Mouse (Mus musculus) neural tube, embryonic 15.5 days (tissue): ENCODE measurements around the gene Myo16. TPM values are rescaled to one million over a fixed set of nuclear protein-coding genes. Genes with fewer than 3 reads are reported as not detected.

Source experiments
- ATAC-seq: fragments of 200-750 bp; cut with Nextera tagmentation; 2 replicates; pipeline ENCODE4 v1.8.0; 2017; ENCODE audit warnings: mild to moderate bottlenecking, moderate TSS enrichment, moderate library complexity; ENCODE audit not compliant: low FRiP score
- H3K27ac ChIP-seq: fragments of 300-500 bp; sonication (generic); replicated peaks from 2 replicates; pipeline ENCODE4 v1.5.1; 2015; ENCODE audit warnings: mild to moderate bottlenecking, inconsistent platforms
- H3K27me3 ChIP-seq: fragments of 300-500 bp; sonication (generic); replicated peaks from 2 replicates; pipeline ENCODE4 v1.6.1; 2015; ENCODE audit warnings: inconsistent platforms
- H3K36me3 ChIP-seq: fragments of 300-500 bp; sonication (generic); 2 replicates; pipeline ENCODE4 v1.6.1; 2015; ENCODE audit warnings: inconsistent platforms
- H3K4me1 ChIP-seq: fragments of 300-500 bp; sonication (generic); 2 replicates; pipeline ENCODE4 v1.6.1; 2015; ENCODE audit warnings: inconsistent platforms
- H3K4me2 ChIP-seq: fragments of 300-500 bp; sonication (generic); 2 replicates; pipeline ENCODE4 v1.6.1; 2015; ENCODE audit warnings: inconsistent platforms, mild to moderate bottlenecking, moderate library complexity
- H3K4me3 ChIP-seq: fragments of 300-500 bp; sonication (generic); replicated peaks from 2 replicates; pipeline ENCODE4 v1.5.1; 2015; ENCODE audit warnings: mild to moderate bottlenecking, inconsistent platforms
- H3K9ac ChIP-seq: fragments of 300-500 bp; sonication (generic); replicated peaks from 2 replicates; pipeline ENCODE4 v1.6.1; 2015; ENCODE audit warnings: mild to moderate bottlenecking, inconsistent platforms
- H3K9me3 ChIP-seq: fragments of 300-500 bp; sonication (generic); replicated peaks from 2 replicates; pipeline ENCODE4 v1.6.1; 2016; ENCODE audit warnings: inconsistent platforms
- WGBS: fragments of 180-500 bp; shearing (Covaris S2); methylation state at CpG from one replicate; pipeline ENCODE4 v1.1.7; 2015; ENCODE audit warnings: mixed read lengths; 5-methylcytosine and 5-hydroxymethylcytosine counted together
- polyA plus RNA-seq: library from polyadenylated mRNA; unstranded; fragments of >200 nt; fragmentation: Nextera tagmentation; extraction: Ambion mirVana; gene quantifications from 2 replicates; pipeline ENCODE4 v1.2.1, GENCODE M21; 2015

Myo16 gene
- polyA plus RNA-seq, 1 experiment from 2014 or later = 5.6 TPM

DNA sequence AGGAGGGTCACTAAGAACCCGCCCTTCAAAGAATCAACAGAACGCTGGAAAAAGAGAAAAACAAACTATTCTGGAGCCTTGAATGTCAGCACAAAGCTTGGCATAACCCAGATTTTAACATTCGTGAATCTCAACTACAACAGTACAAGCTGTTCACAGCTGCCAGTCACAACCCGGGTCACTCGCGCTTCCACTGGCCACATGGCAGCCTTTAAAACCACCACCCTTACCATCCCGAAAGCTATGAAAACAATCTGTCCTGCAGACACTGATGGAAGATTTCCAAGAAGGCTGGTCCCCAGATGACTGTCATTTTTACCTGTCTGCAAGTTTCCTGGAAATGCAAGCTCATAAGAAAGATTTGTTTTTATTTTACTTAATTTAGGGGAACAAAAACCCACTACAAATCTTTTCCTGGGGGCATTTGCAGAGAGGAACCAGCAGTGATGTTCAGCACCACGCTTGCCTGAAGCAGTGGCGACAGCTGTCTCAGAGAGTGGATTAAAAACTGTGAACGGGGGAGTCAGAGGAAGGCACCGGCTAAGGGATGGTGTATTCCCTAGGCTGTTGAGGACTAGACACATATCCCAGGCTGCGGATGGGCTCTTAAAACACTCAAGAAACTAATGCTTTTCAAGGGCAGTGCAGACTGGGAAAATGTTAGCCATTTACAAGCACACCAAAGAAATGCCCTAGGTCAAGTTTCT is 154.2 kb downstream of the Myo16 start:
- Histone ChIP-seq H3K27ac (no peak overlapping the region; the same call in 1 of the 2 replicates), H3K36me3 (no peaks in the 10 kb centered on the region), H3K4me3 (no peak overlapping the region), H3K9me3 (no peaks in the 10 kb centered on the region), H3K9ac (no peak overlapping the region), H3K4me1 (peaks cover 18% of the 10 kb centered on the region), H3K4me2 (no peak overlapping the region), H3K27me3 (no peaks in the 10 kb centered on the region)
- 37% methylated on average over 12 of the region's 12 CpGs for WGBS
- no peak for ATAC-seq

DNA sequence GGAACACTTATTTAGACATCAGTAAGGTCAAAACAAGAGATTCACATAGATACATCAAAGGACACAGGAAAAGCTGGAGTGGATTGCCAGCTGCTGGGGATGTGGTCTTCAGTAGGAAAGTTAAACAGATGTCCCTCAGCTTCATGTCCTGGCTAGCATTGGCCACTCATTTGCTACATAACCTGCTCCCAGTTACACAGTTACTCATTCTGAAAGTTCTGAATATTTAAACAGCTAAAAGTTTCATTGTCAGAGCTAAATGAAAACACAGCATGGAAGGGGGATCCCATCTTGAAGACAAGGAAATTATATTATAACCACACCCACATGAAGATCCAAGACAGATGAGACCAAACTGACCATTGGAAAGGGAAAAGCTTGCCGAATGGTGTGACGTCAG is 156.8 kb downstream of the Myo16 start:
- no peak overlapping the region for H3K27ac ChIP-seq
- no peak for ATAC-seq
- H3K9ac ChIP-seq = no peak overlapping the region
- no peak overlapping the region for H3K4me3 ChIP-seq
- peaks cover 13% of the 10 kb centered on the region for H3K4me1 ChIP-seq
- H3K36me3 ChIP-seq = no peaks in the 10 kb centered on the region
- no peak overlapping the region for H3K4me2 ChIP-seq
- WGBS = 79% methylated on average over 2 of the region's 2 CpGs
- no peaks in the 10 kb centered on the region for H3K9me3 ChIP-seq
- no peaks in the 10 kb centered on the region for H3K27me3 ChIP-seq

DNA sequence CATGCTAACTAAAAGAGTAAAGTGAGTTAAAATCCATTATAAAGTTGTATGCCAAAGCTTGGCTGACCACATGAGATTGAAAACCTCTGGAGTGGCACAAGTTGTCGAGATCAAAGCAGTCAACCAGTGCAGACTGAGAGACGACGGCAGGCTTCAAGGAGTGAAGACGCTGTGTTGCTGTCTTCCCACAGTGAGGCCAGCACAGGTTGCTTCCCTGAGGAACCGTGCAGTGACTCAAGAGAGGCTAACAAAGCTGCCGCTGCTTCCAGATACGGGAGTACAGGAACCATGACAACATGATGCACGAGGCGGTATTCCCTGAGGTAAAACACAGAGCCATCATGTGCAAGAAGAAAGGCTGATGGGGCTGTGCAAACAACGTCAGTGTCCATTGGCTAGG is 158.6 kb downstream of the Myo16 start:
- no peak overlapping the region for H3K4me2 ChIP-seq
- no peak for ATAC-seq
- WGBS = 61% methylated on average over 10 of the region's 10 CpGs

DNA sequence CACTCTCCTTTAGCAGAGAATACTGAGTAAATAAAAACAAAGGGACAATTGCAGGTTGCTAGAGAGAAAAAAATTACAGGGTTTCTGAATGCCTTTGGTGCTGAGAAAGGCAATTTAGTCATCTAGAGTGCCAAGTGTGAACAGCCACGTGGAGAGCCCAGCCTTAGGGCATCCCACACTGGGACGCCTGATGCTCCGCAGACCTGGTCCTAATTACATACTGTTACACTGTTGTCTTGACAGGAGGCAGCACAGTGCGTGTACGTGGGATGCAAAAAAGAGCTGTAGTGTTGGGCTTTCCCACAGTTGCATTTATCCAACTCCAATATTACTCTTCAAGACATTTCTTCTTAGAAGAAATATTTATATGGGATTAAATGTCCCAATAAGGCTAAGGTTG is 162.5 kb downstream of the Myo16 start:
- Histone ChIP-seq H3K9ac (no peak overlapping the region), H3K4me1 (no peaks in the 10 kb centered on the region), H3K27me3 (no peaks in the 10 kb centered on the region), H3K9me3 (no peaks in the 10 kb centered on the region), H3K4me3 (no peak overlapping the region), H3K27ac (no peak overlapping the region), H3K36me3 (no peaks in the 10 kb centered on the region; the same call in none of the 2 replicates), H3K4me2 (no peak overlapping the region)
- WGBS = 58% methylated on average over 5 of the region's 5 CpGs
- ATAC-seq = no peak

More for the DNA sequence above, 158.6 kb downstream of the Myo16 start:
- Histone ChIP-seq H3K36me3 (no peaks in the 10 kb centered on the region; the same call in 1 of the 2 replicates), H3K9me3 (no peaks in the 10 kb centered on the region), H3K4me1 (peaks cover 10% of the 10 kb centered on the region), H3K4me3 (no peak overlapping the region), H3K27ac (no peak overlapping the region), H3K27me3 (no peaks in the 10 kb centered on the region), H3K9ac (no peak overlapping the region)

DNA sequence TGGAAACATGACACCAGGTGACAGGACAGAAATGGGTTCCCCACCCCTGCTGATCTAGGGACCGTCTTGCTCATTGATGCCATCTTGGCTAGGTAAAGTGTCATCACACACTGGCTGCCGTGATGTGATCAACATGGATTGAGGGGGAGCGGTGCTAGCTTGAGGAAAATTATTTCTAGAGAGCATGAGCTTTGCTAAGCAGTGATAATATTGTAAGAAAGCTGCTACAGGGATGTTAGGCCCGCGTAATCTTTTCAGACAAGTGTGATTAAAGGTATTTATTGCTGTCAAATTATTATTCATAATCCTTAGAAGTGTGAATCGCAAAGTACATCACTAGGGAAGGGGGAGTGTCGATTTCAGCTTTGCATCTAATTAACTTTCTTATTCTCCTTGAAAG is 164.4 kb downstream of the Myo16 start:
- peaks cover 3% of the 10 kb centered on the region for H3K36me3 ChIP-seq
- no peaks in the 10 kb centered on the region for H3K27me3 ChIP-seq
- no peak overlapping the region for H3K4me3 ChIP-seq
- ATAC-seq = no peak
- no peaks in the 10 kb centered on the region for H3K4me1 ChIP-seq
- H3K9me3 ChIP-seq = no peaks in the 10 kb centered on the region
- H3K9ac ChIP-seq = no peak overlapping the region
- WGBS = 80% methylated on average over 7 of the region's 7 CpGs
- no peak overlapping the region for H3K27ac ChIP-seq
- H3K4me2 ChIP-seq = no peak overlapping the region

DNA sequence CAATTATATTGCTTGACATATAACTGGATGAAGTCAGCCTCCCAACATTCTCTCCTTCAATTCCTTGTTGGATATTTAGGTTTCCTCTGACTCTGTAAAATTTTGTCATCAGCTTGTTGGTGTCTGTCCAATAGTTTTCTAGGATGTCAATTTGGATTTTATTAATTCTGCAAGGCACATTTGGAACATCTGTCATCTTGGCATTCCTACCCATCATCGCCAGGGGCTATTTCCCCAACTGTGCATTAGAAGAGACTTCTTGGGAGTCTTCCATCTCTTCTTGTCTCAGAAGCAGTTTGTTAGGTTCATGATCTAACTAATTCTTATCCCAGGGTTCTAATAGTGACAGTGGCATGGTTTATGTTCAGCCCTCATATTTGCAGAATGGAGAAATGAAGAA is 196.7 kb downstream of the Myo16 start:
- Histone ChIP-seq H3K4me1 (no peaks in the 10 kb centered on the region), H3K27me3 (no peaks in the 10 kb centered on the region), H3K36me3 (no peaks in the 10 kb centered on the region), H3K9me3 (no peaks in the 10 kb centered on the region), H3K4me2 (no peak overlapping the region), H3K9ac (no peak overlapping the region), H3K4me3 (no peak overlapping the region), H3K27ac (no peak overlapping the region)
- whole genome bisulfite sequencing = 73% methylated on average over 1 of the region's 1 CpGs
- no peak for ATAC-seq

DNA sequence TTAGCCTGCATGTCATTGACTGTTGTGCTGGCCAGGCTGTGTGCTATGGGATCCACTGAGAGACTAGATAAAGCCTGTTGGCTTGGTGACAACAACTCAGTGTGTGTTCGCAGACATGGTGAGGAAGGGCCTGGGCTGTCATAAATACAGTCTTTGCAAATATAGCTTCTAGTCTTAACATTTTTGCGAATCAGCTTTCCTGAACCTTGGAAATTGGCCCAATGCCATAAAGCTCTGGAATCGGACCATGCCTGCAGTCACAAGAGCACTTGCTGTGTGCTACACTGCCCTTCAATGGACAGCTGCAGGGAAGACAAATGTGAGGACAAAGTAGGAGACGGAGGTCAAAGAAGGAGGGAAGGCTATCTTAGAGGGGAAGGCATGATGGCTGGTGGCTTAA is 205.0 kb downstream of the Myo16 start:
- Histone ChIP-seq H3K9me3 (no peaks in the 10 kb centered on the region), H3K4me2 (no peak overlapping the region), H3K36me3 (no peaks in the 10 kb centered on the region), H3K27ac (no peak overlapping the region), H3K9ac (no peak overlapping the region), H3K4me3 (no peak overlapping the region), H3K27me3 (no peaks in the 10 kb centered on the region), H3K4me1 (peaks cover 8% of the 10 kb centered on the region)
- no peak for ATAC-seq
- WGBS = 78% methylated on average over 4 of the region's 4 CpGs

DNA sequence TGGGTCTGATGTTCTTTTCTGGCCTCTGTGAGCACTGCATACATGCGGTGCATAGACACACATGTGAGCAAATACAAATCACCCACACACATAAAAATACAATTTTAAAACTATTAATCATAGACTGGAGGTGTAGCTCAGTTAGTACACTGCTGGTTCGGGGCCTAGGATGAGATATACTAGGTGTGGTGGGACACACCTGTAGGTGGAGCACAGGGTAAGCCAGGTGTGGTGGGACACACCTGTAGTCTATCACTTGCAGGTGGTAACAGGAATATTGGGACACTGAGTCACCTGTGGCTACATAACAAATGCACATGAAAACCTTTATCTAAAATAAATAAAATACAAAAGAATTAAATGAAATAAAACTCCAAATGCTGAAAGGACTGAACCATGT is 209.2 kb downstream of the Myo16 start:
- WGBS = 89% methylated on average over 2 of the region's 2 CpGs
- H3K36me3 ChIP-seq = no peaks in the 10 kb centered on the region
- H3K27me3 ChIP-seq = no peaks in the 10 kb centered on the region
- H3K4me2 ChIP-seq = no peak overlapping the region
- peaks cover 10% of the 10 kb centered on the region for H3K4me1 ChIP-seq
- no peak overlapping the region for H3K4me3 ChIP-seq
- no peaks in the 10 kb centered on the region for H3K9me3 ChIP-seq
- no peak overlapping the region for H3K9ac ChIP-seq
- no peak overlapping the region for H3K27ac ChIP-seq
- no peak for ATAC-seq

DNA sequence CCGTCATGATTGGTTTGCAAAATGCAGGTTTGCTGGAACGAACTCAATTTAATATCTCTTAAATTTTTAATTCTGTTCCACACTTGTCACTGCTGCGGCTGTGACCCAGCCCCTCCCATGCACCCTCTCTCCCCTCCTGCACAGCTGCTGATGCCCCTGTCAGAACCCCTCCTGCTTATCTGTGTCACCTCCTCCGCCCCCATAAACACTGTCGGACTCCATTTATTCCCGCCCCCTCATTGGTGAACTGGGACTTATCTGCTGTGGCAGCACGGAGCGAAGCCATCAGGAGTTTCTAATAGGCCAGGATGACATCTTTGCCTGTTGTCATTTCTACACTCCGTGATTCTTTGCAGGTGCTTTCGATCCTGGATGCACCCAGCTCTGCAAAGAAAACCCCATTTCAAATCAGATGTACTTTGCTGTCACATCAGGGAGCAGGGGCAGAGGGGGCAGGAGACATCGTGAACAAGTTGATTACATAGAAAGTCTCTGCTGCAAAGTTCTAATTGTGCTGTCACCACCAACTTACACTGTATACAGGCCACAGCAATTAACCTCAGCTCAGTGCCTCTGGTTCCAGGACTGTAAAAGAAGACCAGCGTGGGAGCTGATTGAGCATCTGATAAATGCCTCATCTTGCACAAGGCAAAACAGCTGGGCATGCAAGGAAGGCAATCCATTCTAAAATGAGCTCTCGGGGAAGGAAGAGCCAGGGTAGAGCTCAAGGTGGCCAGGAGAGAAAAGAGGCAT is 210.1 kb downstream of the Myo16 start:
- 39% methylated on average over 13 of the region's 13 CpGs for WGBS
- Histone ChIP-seq H3K9me3 (no peaks in the 10 kb centered on the region), H3K27ac (no peak overlapping the region), H3K4me2 (no peak overlapping the region; the same call in 1 of the 2 replicates), H3K4me1 (peaks cover 10% of the 10 kb centered on the region), H3K36me3 (no peaks in the 10 kb centered on the region), H3K4me3 (no peak overlapping the region), H3K9ac (no peak overlapping the region), H3K27me3 (no peaks in the 10 kb centered on the region)
- ATAC-seq = peak; percentile 55

DNA sequence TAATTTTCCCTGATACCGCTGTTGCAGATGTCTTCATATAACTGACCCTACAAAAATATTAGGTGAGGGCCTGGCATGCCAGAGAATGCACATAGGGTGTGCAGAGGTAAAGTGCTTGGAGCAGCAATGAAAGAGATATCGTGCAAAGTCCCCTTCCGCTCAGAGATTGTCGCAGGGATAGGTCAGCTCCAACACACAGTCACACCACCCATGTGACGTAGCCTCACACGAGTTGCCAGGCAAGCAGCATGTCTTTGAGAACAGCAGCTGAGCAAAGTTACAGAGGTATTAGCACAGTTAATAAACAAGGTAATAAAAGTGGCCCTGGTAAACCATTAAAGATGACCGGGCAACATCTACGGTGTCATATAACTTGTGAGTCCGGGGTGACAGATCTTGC is 212.4 kb downstream of the Myo16 start:
- no peak for ATAC-seq
- H3K4me3 ChIP-seq = no peak overlapping the region
- H3K27ac ChIP-seq = no peak overlapping the region
- no peak overlapping the region for H3K9ac ChIP-seq
- no peaks in the 10 kb centered on the region for H3K36me3 ChIP-seq
- no peaks in the 10 kb centered on the region for H3K9me3 ChIP-seq
- H3K4me2 ChIP-seq = no peak overlapping the region
- WGBS = 82% methylated on average over 9 of the region's 9 CpGs
- H3K4me1 ChIP-seq = peaks cover 10% of the 10 kb centered on the region
- H3K27me3 ChIP-seq = no peaks in the 10 kb centered on the region

DNA sequence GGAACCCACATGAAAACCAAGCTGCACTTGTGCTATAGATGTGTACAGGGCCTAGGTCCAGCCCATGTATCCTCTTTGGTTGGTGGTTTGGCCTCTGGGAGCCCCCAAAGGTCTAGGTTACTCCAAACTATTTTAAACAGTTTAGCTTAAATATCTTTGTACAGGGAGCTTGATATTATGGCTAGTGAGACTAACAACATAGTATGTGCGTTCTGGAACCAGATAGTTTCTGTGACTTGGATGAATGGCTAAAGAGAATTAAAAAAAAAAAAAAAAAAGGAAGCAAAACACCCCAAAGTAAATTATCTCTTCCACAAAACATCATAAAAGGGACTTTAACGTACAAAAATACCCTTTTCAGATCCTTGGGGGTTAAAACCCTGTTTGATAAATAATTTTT is 218.9 kb downstream of the Myo16 start:
- no peaks in the 10 kb centered on the region for H3K4me1 ChIP-seq
- WGBS = 87% methylated on average over 2 of the region's 2 CpGs
- no peak for ATAC-seq
- peaks cover 6% of the 10 kb centered on the region for H3K36me3 ChIP-seq
- H3K9ac ChIP-seq = no peak overlapping the region
- no peak overlapping the region for H3K27ac ChIP-seq
- H3K27me3 ChIP-seq = no peaks in the 10 kb centered on the region
- H3K4me2 ChIP-seq = no peak overlapping the region
- H3K4me3 ChIP-seq = no peak overlapping the region
- H3K9me3 ChIP-seq = no peaks in the 10 kb centered on the region

DNA sequence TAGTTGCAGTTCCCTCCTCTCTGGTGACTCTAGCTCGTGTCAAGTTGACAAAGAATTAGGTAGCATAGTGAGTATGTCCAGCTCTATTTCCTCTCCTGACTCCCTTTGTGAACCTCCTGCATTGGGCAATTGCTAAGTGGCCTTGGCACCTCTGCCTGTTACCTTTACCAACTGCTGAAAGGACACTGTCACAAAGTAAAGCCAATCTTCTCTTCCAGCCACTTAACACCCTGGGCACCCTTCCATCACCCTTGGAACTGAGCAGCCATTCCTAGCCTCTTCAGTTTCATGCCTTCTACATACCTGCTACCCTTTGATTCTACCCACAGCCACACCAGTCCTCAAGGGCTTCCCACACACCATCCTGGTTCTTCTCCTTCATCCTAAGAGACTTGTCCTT is 233.4 kb downstream of the Myo16 start:
- Histone ChIP-seq H3K4me2 (no peak overlapping the region), H3K36me3 (peaks cover 4% of the 10 kb centered on the region; the same call in 1 of the 2 replicates)
- WGBS = 71% methylated on average over 1 of the region's 1 CpGs

More for the DNA sequence above, 233.4 kb downstream of the Myo16 start:
- H3K9me3 ChIP-seq = no peaks in the 10 kb centered on the region
- H3K4me1 ChIP-seq = 0 out of 2 replicates have a peak, but pooled peaks cover 3% of the 10 kb centered on the region
- ATAC-seq = no peak
- H3K9ac ChIP-seq = no peak overlapping the region
- no peak overlapping the region for H3K27ac ChIP-seq
- no peak overlapping the region for H3K4me3 ChIP-seq
- no peaks in the 10 kb centered on the region for H3K27me3 ChIP-seq
